Mouse (Mus musculus): ENCODE results near the gene Sept1. TPM values are rescaled to one million over a fixed set of nuclear protein-coding genes. Genes with fewer than 3 reads are reported as not detected.

The Sept1 gene
- total and polyA plus RNA-seq, 3 experiments, result 30.6 to 116 TPM; not detected in 1

DNA sequence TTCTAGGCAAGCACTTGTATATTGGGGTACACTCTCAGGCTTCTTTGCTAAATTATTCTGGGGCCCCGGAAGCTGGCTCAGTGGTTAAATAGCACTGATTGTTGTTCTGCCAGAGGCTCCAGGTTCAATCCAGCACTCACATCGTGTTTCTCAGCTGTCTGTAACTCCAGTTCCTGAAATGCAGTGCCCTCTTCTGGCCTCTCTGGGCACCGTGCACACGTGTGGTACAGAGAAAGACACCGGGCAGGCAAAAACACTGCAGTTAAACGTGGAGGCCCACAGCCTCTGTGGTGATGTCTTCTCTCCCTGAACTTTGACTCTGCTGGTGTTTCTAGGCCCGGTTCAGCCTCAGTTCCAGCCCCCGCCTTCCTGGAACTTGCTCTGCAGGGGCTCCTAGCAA lies 45.4 kb upstream of the Sept1 start (continued):
- TF ChIP-seq MAX (IDR thresholded peaks at IDR 0.05; ENCODE audit: low read length), result peak; percentile 79
- TF ChIP-seq CTCF (IDR thresholded peaks at IDR 0.05 in 2 of 3, conservative IDR thresholded peaks at IDR 0.05 in 1 of 3; ENCODE audit: control insufficient read depth in 1 of 3, insufficient read depth in 1 of 3, low read depth in 2 of 3, low read length in 3 of 3, poor library complexity in 1 of 3, severe bottlenecking in 1 of 3), result peak; percentile 70 to 87 (median 81)

DNA sequence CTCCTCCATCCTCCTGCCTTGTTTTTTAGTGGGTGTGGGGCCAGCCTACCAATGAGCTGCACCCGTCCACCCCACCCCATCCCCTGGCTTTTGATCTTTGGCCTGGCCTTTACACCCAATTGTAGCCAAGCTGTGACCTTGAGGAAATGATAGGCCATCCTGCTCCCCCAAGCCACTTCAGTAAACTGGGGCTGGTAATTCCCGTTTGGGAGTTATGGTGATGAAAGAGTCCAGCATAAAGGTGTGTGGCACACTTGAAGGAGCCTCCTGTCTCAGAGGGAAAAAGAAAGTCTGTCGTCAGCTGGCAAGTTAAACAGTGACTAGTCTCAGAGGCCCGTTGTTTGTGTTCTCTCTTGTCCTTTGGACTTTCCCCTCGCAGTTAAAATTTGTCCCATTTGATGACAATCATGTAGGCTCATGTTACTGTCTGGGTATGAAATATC lies 43.6 kb upstream of the Sept1 start:
- H3K4me1 ChIP-seq (ENCODE audit: control insufficient read depth in 1 of 2, insufficient read depth in 2 of 2, low read length in 2 of 2), result peaks cover 12 to 25% of the 10 kb centered on the region in 2 experiments
- H3K27ac ChIP-seq (ENCODE audit: control insufficient read depth, low read depth, low read length), result no peak overlapping the region
- H3K79me2 ChIP-seq (ENCODE audit: control insufficient read depth, insufficient read depth, low read length, poor library complexity), result peaks cover 23% of the 10 kb centered on the region
- no peak overlapping the region for H3K9ac ChIP-seq (ENCODE audit: control insufficient read depth, low read depth, low read length, poor library complexity, severe bottlenecking)
- H3K27me3 ChIP-seq (ENCODE audit: control insufficient read depth in 1 of 2, insufficient read depth in 2 of 2, low read length in 2 of 2), result no peaks in the 10 kb centered on the region
- H3K36me3 ChIP-seq (ENCODE audit: control insufficient read depth in 1 of 2, insufficient read depth in 2 of 2, low read length in 2 of 2), result peaks cover 0 to 27% of the 10 kb centered on the region in 2 experiments; a peak in 3 of 4 replicates
- no peak overlapping the region for H3K4me3 ChIP-seq (ENCODE audit: control insufficient read depth in 1 of 2, insufficient read depth in 1 of 2, low read depth in 2 of 2, low read length in 2 of 2)
- DNase-seq (ENCODE audit: low read depth, low spot score), result no peak
- TF ChIP-seq MAFK (IDR thresholded peaks at IDR 0.05; ENCODE audit: borderline replicate concordance, low read depth, low read length), result no peak
- no peak for TF ChIP-seq JUND (IDR thresholded peaks at IDR 0.05; ENCODE audit: low read depth, low read length)
- TF ChIP-seq CHD1 (IDR thresholded peaks at IDR 0.05; ENCODE audit: low read depth, low read length), result no peak
- no peak for TF ChIP-seq KAT2A (conservative IDR thresholded peaks at IDR 0.05; ENCODE audit: low read depth, low read length)
- no peak for TF ChIP-seq E2F4 (IDR thresholded peaks at IDR 0.05; ENCODE audit: borderline replicate concordance, low read depth, low read length)
- no peaks in the 10 kb centered on the region for H3K9me3 ChIP-seq (replicated peaks; ENCODE audit: insufficient read depth, low read length)

DNA sequence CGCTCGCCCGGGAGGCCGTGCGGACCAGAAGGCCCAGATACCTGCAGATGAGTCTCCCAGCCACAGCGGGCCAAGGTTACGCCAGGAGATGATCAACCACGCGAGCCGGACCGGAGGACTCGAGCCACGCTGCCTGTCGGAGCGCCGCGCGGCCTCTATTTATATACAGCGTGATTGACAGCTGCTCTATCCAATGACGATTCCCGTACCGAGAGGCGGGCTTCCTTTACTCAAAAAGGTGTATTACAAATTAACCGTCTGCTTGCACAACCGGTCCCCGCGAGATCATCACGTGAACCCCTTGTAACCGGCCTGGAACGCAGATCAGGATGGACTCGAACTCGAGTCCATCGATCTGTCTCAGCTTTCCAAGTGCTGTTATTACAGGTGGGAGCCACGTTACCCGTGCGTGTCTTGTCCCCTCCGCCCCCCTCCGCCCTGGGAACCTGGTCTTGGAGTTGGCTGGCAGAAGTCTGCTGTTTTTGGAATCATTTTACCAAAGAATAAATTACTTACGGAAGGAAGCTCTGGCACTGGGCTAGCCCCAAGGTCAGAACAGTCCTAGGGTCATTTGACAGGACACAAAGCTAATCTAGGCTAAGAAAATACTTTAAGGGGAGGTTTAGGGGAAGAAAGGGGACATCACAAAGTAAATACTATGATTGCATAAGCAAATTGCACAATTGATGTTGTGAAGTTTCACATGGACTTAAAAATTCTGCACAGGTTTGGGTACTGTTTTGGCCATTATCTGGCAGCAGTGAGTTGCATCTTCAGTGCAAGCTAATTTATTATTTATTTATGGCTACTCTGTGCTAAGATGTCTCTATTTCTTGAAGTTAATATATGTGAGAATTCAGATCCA lies 41.2 kb upstream of the Sept1 start, which contains the start of gene Sephs2:
TSS of gene Sephs2 (minus strand) at position 131 of the 865 bp plus-strand sequence.
- peak within 1 kb of the TSS; percentile 83 to 87 for H3K4me3 ChIP-seq (ENCODE audit: control insufficient read depth in 1 of 2, insufficient read depth in 1 of 2, low read depth in 2 of 2, low read length in 2 of 2)
- H3K4me1 ChIP-seq (ENCODE audit: control insufficient read depth in 1 of 2, insufficient read depth in 2 of 2, low read length in 2 of 2), result peaks cover 3 to 21% of the 10 kb centered on the region in 2 experiments; a peak in 3 of 4 replicates
- DNase-seq (ENCODE audit: low read depth, low spot score), result peak; percentile 97
- H3K79me2 ChIP-seq (ENCODE audit: control insufficient read depth, insufficient read depth, low read length, poor library complexity), result peaks cover 23% of the 10 kb centered on the region
- peak within 1 kb of the TSS; percentile 95 for H3K9ac ChIP-seq (ENCODE audit: control insufficient read depth, low read depth, low read length, poor library complexity, severe bottlenecking)
- H3K36me3 ChIP-seq (ENCODE audit: control insufficient read depth in 1 of 2, insufficient read depth in 2 of 2, low read length in 2 of 2), result peaks cover 0 to 24% of the 10 kb centered on the region in 2 experiments; a peak in 3 of 4 replicates
- H3K27me3 ChIP-seq (ENCODE audit: control insufficient read depth in 1 of 2, insufficient read depth in 2 of 2, low read length in 2 of 2), result no peaks in the 10 kb centered on the region
- H3K9me3 ChIP-seq (replicated peaks; ENCODE audit: insufficient read depth, low read length), result no peaks in the 10 kb centered on the region
- peak within 1 kb of the TSS; percentile 65 for H3K27ac ChIP-seq (ENCODE audit: control insufficient read depth, low read depth, low read length)
- TF ChIP-seq NRF1 (IDR thresholded peaks at IDR 0.05; ENCODE audit: insufficient read depth, low read depth, low read length, poor library complexity, severe bottlenecking) (no peak), CHD2 (IDR thresholded peaks at IDR 0.05; ENCODE audit: low read length) (peak; percentile 90), CHD1 (IDR thresholded peaks at IDR 0.05; ENCODE audit: low read depth, low read length) (no peak), MAX (IDR thresholded peaks at IDR 0.05; ENCODE audit: low read length) (peak; percentile 95), POLR2A (IDR thresholded peaks at IDR 0.05; ENCODE audit: control insufficient read depth in 1 of 2, insufficient read depth in 1 of 2, low read depth in 1 of 2, low read length in 2 of 2, poor library complexity in 1 of 2) (peak; percentile 99 to 100), MYC (IDR thresholded peaks at IDR 0.05; ENCODE audit: low read depth, low read length) (peak; percentile 98), HCFC1 (IDR thresholded peaks at IDR 0.05; ENCODE audit: low read depth, low read length) (peak; percentile 84), CTCF (IDR thresholded peaks at IDR 0.05 in 2 of 3, conservative IDR thresholded peaks at IDR 0.05 in 1 of 3; ENCODE audit: control insufficient read depth in 1 of 3, insufficient read depth in 1 of 3, low read depth in 2 of 3, low read length in 3 of 3, poor library complexity in 1 of 3, severe bottlenecking in 1 of 3) (no peak), JUND (IDR thresholded peaks at IDR 0.05; ENCODE audit: low read depth, low read length) (no peak), EP300 (IDR thresholded peaks at IDR 0.05; ENCODE audit: low read depth in 1 of 2, low read length in 2 of 2) (peak in 1 of 2 experiments; percentile 53; a peak in 2 of 4 replicates), UBTF (IDR thresholded peaks at IDR 0.05; ENCODE audit: borderline replicate concordance, insufficient read depth, low read depth, low read length) (no peak), ZC3H11A (IDR thresholded peaks at IDR 0.05; ENCODE audit: low read depth, low read length) (no peak), ZMIZ1 (IDR thresholded peaks at IDR 0.05; ENCODE audit: low read depth, low read length) (peak; percentile 99), SMC3 (IDR thresholded peaks at IDR 0.05; ENCODE audit: low read depth, low read length) (no peak; the same call in 1 of the 2 replicates), MYB (IDR thresholded peaks at IDR 0.05; ENCODE audit: low read depth, low read length) (peak; percentile 66), KAT2A (conservative IDR thresholded peaks at IDR 0.05; ENCODE audit: low read depth, low read length) (no peak; the same call in 1 of the 2 replicates), MAFK (IDR thresholded peaks at IDR 0.05; ENCODE audit: borderline replicate concordance, low read depth, low read length) (no peak), TAL1 (IDR thresholded peaks at IDR 0.05; ENCODE audit: low read length) (no peak), ZNF384 (IDR thresholded peaks at IDR 0.05; ENCODE audit: low read depth, low read length) (no peak), RCOR1 (IDR thresholded peaks at IDR 0.05; ENCODE audit: low read depth, low read length) (no peak), NELFE (IDR thresholded peaks at IDR 0.05; ENCODE audit: low read depth, low read length) (peak; percentile 99), RAD21 (IDR thresholded peaks at IDR 0.05; ENCODE audit: low read depth, low read length) (no peak), TCF12 (IDR thresholded peaks at IDR 0.05; ENCODE audit: low read depth, low read length) (peak; percentile 75), USF2 (IDR thresholded peaks at IDR 0.05; ENCODE audit: borderline replicate concordance in 1 of 2, insufficient read depth in 1 of 2, low read depth in 1 of 2, low read length in 2 of 2) (0 out of 4 replicates have a peak, but pooled peaks of 1 of the 2 experiments have one; percentile 52)

All from MEL (cell line).